Mouse (Mus musculus) heart, adult 2 months (tissue): ENCODE data around the gene Tnik.

Source experiments
- CTCF ChIP-seq: fragments of 200-600 bp; IDR thresholded peaks from 2 replicates; pipeline ENCODE4 v1.8.1; 2022; ENCODE audit warnings: antibody characterized with exemption, mild to moderate bottlenecking, moderate library complexity
- EP300 ChIP-seq: fragments of 200-500 bp; IDR thresholded peaks from 2 replicates; pipeline ENCODE4 v1.6.1; 2011; ENCODE audit warnings: low read depth, low read length, control low read depth; ENCODE audit not compliant: insufficient read depth

- TF ChIP-seq CTCF: no peak
- TF ChIP-seq EP300: no peak
Observed at GRCm38 (mm10) chr3:28549391-28549790, 286.4 kb downstream of the Tnik start.
